9 mouse cellular contexts compared by ENCODE assay signal in genomic region chr5:113783581-113784001, GRCm38 (mm10). TPM values are rescaled to one million over a fixed set of nuclear protein-coding genes. Genes with fewer than 3 reads are reported as not detected.
DNase-seq lines count a peak whose midpoint lies in the region.
"Had no signal": no experiment of that assay in that cellular context is flagged by ENCODE, and none has a peak within 500 bp of the region (broad histone marks: within the 10 kb centered on the region; RNA-seq: fewer than 3 reads in every experiment).

No protein-coding gene starts in this region.

- DNase-seq in adrenal gland, adult 2 months = peak; percentile 46
- DNase-seq in adrenal gland, adult 18-20 months (ENCODE audit: low spot score in 2 of 2) = no peak
- DNase-seq in Muller cell, postnatal 12 days (ENCODE audit: inconsistent ontology term) = peak; percentile 52
- DNase-seq in heart, adult 9 months (ENCODE audit: low spot score in 2 of 2) = peak; percentile 67 to 75
- peak; percentile 80 for DNase-seq in kidney, postnatal 10 days
- peak; percentile 34 for DNase-seq in lung, postnatal 14 days
- no peak for DNase-seq in thymus, postnatal 14 days
- DNase-seq in thymus, postnatal 25 days = no peak

RNA-seq across cellular contexts. Expression of gene Iscu, which starts 11.0 kb away (rescaled TPM):
- 100 to 1,000 TPM; 657 to 936 TPM for total RNA-seq in adrenal gland, adult 2 months (2021)
- 305 and 399 TPM in 2 replicates for polyA plus RNA-seq in adrenal gland, adult 2 months (2012; rRNA removed)
- 1,000 to 10,000 TPM in 1 of 2 experiments, 100 to 1,000 TPM in 1; 455 to 1,089 TPM for total RNA-seq in adrenal gland, adult 18-20 months (2021)

RNA-seq across cellular contexts. Expression of gene Sart3, which starts 11.3 kb away (rescaled TPM):
- total RNA-seq in adrenal gland, adult 2 months (2021) = 10 to 100 TPM; 26.3 to 29.8 TPM
- polyA plus RNA-seq in adrenal gland, adult 2 months (2012; rRNA removed) = 12.7 and 16.2 TPM in 2 replicates
- total RNA-seq in adrenal gland, adult 18-20 months (2021) = 10 to 100 TPM; 28.4 to 33.7 TPM

RNA-seq across cellular contexts. Expression of gene Tmem119, which starts 16.7 kb away (rescaled TPM):
- total RNA-seq in adrenal gland, adult 2 months (2021) = 10 to 100 TPM; 10.1 to 19.8 TPM
- 20.1 and 21.1 TPM in 2 replicates for polyA plus RNA-seq in adrenal gland, adult 2 months (2012; rRNA removed)
- total RNA-seq in adrenal gland, adult 18-20 months (2021) = 10 to 100 TPM in 1 of 2 experiments, 1 to 10 TPM in 1; 6.8 to 12.3 TPM
- polyA plus RNA-seq: macrophage had no signal

RNA-seq across cellular contexts. Expression of gene Ficd, which starts 48.0 kb away (rescaled TPM):
- total RNA-seq in adrenal gland, adult 2 months (2021) = 10 to 100 TPM; 10.5 to 19.5 TPM
- 11.8 and 12.3 TPM in 2 replicates for polyA plus RNA-seq in adrenal gland, adult 2 months (2012; rRNA removed)
- 10 to 100 TPM; 10.3 to 10.8 TPM for total RNA-seq in adrenal gland, adult 18-20 months (2021)

RNA-seq across cellular contexts. Expression of gene Selplg, which starts 48.9 kb away (rescaled TPM):
- total RNA-seq in adrenal gland, adult 2 months (2021) = 1 to 10 TPM; 5.1 to 6.5 TPM
- polyA plus RNA-seq in adrenal gland, adult 2 months (2012; rRNA removed) = 16.3 and 18.0 TPM in 2 replicates
- total RNA-seq in adrenal gland, adult 18-20 months (2021) = 10 to 100 TPM in 1 of 2 experiments, 1 to 10 TPM in 1; 4.5 to 10.0 TPM

Comparison
In these comparisons a context has a peak if more than half of its experiments do, and no peak if none do; other contexts are left out.
1. DNase-seq: peak in adrenal gland, adult 2 months (single experiment), Muller cell, postnatal 12 days (single experiment), heart, adult 9 months (2 of 2), kidney, postnatal 10 days (single experiment) and lung, postnatal 14 days (single experiment); none in adrenal gland, adult 18-20 months (0 of 2), thymus, postnatal 14 days (single experiment) and thymus, postnatal 25 days (single experiment).